Mouse (Mus musculus): ENCODE measurements around the gene Crim1.
A peak's percentile ranks its signal among the peaks of the same experiment; 100 is the strongest.

Crim1 gene

DNA sequence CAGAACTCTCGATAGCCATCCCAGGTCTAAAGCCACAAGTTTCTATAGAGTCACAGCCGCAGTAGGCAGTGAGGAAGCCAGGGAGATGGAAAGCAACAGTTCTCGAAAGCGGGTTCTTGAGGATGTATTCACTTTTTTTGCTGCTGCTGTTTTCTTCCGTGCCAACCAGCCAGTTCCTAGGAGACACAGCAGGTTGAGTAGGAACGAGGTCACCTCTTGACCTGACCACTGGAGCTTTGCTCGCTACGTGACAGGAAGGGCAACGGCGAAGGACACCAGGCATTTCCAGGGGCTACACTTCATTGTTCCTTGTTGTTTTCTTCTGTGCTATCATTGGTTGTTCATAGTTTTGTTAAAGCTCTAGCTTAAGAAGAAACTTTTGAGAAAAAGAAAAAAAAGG is 174.7 kb downstream of the Crim1 start:
- DNase-seq (ENCODE audit: low spot score in 2 of 2) = no peak

DNA sequence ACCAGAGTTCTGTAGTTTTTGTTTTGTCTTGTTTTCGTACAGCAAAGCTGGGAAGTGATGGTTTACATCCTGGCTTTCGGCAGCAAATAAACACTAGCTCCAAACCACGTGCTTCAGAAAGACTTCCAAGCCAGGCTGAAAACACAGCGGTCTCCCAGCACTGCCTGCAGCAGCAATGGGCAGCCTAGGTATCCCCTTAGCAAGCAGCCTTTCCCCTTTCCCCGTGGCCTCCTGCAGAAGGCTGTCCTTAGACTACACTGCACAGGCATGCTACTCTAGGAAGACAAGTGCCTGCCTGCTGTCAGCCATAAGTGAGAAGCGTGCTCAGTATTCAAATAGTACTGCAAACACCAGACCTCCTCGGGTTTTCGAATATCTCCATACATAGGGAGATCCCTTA is 176.5 kb downstream of the Crim1 start:
- no peak for DNase-seq (ENCODE audit: low spot score in 2 of 2)

DNA sequence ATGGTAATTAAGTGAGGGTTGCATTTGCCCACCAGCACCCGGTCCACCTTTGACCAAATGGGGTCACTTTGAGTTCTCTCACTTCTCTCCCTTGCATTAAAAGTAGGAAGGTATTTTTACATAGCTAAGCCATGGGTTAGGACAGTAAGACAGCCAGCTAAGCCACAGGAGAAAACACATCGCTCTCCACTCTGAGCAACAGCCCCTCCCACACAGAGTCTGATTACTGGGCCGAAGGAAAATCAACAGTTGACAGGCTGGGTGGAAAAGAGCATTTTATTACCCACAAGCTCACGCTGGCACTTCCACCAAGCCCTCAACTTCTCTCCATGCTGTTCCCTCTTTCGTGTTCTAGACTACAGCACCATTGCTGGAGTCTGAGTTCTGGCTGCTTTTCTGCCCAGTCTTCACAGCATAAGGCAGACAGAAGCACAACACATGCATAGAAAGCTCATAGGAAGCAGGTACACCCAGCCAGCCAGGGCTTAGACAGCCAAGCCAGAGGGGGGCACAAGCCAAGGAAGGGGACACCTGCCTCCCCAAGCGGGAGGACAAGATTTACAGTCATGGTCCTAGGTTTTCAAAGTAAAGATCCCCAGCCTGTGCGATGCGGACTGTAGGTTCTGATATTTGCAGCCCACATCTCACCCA is 179.2 kb downstream of the Crim1 start:
- no peak for DNase-seq (ENCODE audit: low spot score in 2 of 2)

DNA sequence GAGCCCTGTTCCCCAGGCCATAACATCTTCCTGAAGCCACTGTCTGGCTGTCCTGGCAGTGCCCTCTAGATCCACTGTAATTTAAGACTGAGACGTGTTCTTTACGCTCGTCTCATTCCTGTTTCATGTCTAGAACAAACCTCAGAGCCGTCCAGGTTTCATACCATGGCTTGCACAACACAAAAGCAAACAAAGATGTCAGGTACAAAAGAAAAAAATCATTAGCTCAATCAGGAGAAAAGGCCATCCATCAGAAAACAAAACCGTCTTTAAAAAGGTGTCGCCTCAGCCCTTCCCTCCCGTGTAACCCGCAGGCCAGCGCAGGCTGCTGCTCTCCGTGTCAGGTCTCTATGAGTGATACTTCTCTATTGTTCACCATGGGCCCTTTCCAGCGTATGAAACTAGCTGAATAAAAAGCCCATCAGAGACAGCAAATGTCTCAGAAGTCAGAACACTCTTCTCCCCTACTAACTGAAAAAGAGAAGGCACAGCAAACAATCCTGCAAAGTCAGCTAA is 179.7 kb downstream of the Crim1 start:
- no peak for DNase-seq (ENCODE audit: low spot score in 2 of 2)

DNA sequence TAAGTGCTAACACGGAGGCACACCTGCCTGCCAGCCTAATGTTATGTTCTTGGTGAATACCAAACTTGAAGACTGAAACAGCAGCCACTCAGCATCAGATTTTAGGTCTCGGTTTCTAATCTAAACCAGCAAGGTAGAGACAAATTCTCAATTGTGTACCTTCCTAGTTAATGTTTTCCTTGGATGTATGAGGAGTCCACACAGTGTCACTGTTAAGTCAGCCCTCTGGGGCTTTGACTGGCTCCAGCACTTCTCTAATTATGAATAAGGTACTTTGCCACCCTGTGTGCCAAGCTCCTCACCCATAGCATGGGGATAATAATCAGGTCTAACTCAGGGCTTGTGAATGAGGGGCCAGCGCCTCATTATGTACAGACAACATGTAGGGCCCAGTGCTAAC is 182.3 kb downstream of the Crim1 start:
- DNase-seq (ENCODE audit: low spot score in 2 of 2) = no peak

- no peak for DNase-seq (ENCODE audit: low spot score in 2 of 2)
Observed at GRCm38 (mm10) chr17:78387665-78388064, 187.6 kb downstream of the Crim1 start.

- DNase-seq (ENCODE audit: low spot score in 2 of 2) = no peak
Observed at GRCm38 (mm10) chr17:78388101-78388847, 188.2 kb downstream of the Crim1 start.

- DNase-seq (ENCODE audit: low spot score in 2 of 2) = no peak
Observed at GRCm38 (mm10) chr17:78389573-78389972, 189.5 kb downstream of the Crim1 start.

DNA sequence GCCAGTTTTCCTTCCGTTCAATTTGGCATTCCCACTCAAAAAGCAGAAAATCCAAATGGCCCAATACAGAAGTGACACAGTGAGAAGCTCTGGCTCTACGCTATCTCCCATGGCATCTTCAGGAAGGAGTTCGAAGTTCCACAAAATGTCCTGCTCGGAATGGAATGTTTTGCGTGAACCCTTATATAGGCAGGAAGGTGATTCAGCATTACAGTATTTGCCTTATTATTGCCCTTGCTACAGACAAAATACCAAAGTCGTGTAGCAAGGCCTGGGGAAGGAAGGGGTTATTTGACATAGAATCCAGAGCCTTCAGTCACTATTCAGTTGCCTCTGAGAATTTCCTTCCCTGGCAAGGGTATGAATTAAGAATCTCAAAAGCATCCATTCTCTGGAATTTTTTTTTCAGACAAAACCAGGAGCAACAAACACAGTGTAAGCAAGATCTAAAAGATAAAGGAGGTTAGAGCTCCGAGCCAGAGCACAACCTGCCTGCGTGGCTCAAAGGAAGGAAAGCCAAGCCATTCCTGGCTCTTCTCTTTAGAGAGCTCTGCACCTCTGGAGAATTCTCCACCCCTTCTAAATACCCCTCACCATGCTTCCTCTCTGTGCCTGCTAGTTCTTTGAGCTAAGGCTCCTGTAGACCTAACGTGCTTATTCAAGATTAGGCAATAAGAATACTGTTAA is 192.5 kb downstream of the Crim1 start:
- no peak for DNase-seq (ENCODE audit: low spot score in 2 of 2)

- no peak for DNase-seq (ENCODE audit: low spot score in 2 of 2)
Observed at GRCm38 (mm10) chr17:78400130-78400840, 200.2 kb downstream of the Crim1 start.

- DNase-seq (ENCODE audit: low spot score in 2 of 2) = no peak
Observed at GRCm38 (mm10) chr17:78401311-78401710, 201.3 kb downstream of the Crim1 start.

GRCm38 (mm10) chr17:78401713-78402112 is 201.7 kb downstream of the Crim1 start:
- no peak for DNase-seq (ENCODE audit: low spot score in 2 of 2)

GRCm38 (mm10) chr17:78402174-78402573 is 202.1 kb downstream of the Crim1 start:
- peak in 1 of 2 experiments; percentile 54 for DNase-seq (ENCODE audit: low spot score in 2 of 2)

DNA sequence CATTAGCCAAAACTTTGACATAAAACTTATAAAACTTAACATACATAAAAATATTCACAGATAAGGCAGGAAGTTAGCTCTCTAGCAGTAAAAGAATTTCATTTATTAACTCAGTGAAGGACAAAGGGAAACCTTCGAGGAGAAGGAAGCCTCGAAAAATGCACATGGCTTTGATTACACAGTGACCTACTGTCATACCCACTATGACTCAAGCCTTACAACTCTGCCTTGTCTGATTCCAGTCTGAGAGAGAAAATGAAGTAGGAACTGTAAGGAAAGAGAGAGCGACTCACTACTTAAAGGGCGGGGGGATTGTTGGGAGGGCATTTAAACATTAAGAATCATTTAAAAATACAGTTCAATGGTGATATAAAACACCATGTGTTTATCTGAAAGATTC is 203.2 kb downstream of the Crim1 start:
- DNase-seq (ENCODE audit: low spot score in 2 of 2) = no peak

GRCm38 (mm10) chr17:78403804-78404203 is 203.8 kb downstream of the Crim1 start:
- DNase-seq (ENCODE audit: low spot score in 2 of 2) = no peak

- DNase-seq (ENCODE audit: low spot score in 2 of 2) = no peak
Observed at GRCm38 (mm10) chr17:78405336-78405735, 205.3 kb downstream of the Crim1 start.

- peak in 1 of 2 experiments; percentile 49 for DNase-seq (ENCODE audit: low spot score in 2 of 2)
Observed at GRCm38 (mm10) chr17:78406854-78407253, 206.8 kb downstream of the Crim1 start.

DNA sequence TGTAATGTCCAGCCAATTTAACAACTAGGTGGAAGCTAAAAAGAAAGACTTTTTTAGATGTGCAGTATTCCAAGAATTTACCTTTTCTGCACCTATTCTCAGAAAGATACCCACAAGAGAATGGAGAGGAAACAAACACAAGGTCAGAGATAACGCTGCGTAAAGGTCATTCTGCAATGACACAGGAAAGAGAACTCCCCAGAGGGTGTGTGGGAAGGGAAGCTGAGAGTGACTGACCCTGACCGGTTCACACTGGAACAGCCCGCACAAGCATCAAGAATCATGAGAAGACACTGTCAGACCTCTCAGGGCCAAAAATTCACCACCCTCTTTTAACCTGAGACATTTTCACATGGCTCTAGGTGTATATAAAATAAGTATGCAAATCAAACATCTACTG is 207.5 kb downstream of the Crim1 start:
- DNase-seq (ENCODE audit: low spot score in 2 of 2) = peak; percentile 67 to 68

DNA sequence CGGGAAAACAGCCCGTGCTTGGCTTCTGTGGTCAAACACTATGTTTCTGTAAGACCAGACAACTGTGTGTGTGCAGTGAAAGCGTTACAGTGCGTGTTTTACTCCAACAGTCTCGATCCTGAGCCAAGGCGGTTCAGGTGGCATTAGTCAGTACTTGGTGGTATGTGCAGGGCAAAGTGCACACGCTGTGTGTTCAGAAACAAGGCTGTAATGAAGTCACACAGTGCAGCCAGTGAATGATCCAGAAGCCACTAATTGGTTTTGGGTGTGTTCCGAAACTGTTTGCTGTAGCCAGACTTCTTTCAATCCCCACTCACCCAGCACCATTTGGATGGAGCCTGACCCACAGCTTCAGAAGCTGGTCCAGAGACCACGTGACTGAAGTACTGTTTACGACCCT is 208.3 kb downstream of the Crim1 start:
- no peak for DNase-seq (ENCODE audit: low spot score in 2 of 2)

GRCm38 (mm10) chr17:78409900-78410299 is 209.9 kb downstream of the Crim1 start:
- DNase-seq (ENCODE audit: low spot score in 2 of 2) = no peak

GRCm38 (mm10) chr17:78415255-78415654 is 215.2 kb downstream of the Crim1 start:
- no peak for DNase-seq (ENCODE audit: low spot score in 2 of 2)
